ENCODE assay signal across 8 mouse cellular contexts in genomic region chrX:74452773-74453172, GRCm38 (mm10). TPM values are rescaled to one million over a fixed set of nuclear protein-coding genes. Genes with fewer than 3 reads are reported as not detected.
A peak's percentile ranks its signal among the peaks of the same experiment; 100 is the strongest.
DNase-seq lines count a peak whose midpoint lies in the region; ATAC-seq and TF ChIP-seq lines count a peak whose summit lies in the region.

No protein-coding gene starts in this region.

- intact Hi-C loops in heart, postnatal 36 days (cut with DNase I): no loop called here

- peak; percentile 58 for ATAC-seq in CD4-positive, CD25-positive, alpha-beta regulatory T cell, adult 4 months
- peak; percentile 64 for ATAC-seq in megakaryocyte, adult 5-6 weeks (ENCODE audit: poor library complexity, severe bottlenecking)

- 0 out of 2 replicates have a peak, but pooled peaks have one; percentile 4 for TF ChIP-seq CTCF in kidney, adult 2 months (conservative IDR thresholded peaks at IDR 0.05; ENCODE audit: insufficient read depth, insufficient read length, low read depth, low read length)

- no peak overlapping the region for H3K27ac ChIP-seq in kidney, adult 2 months (ENCODE audit: insufficient read depth, low read depth, low read length)

- H3K4me1 ChIP-seq in kidney, adult 2 months (ENCODE audit: control insufficient read depth, insufficient read depth, low read length): no peaks in the 10 kb centered on the region

- H3K27me3 ChIP-seq in kidney, adult 2 months (replicated peaks; ENCODE audit: control insufficient read depth, insufficient read depth, low read length): no peaks in the 10 kb centered on the region

- DNase-seq in kidney, adult 2 months: peak; percentile 29
- DNase-seq in kidney, postnatal 10 days: no peak
- peak; percentile 31 for DNase-seq in c-Kit-positive CD71-positive TER-119-positive erythroid progenitor cells, embryonic 14.5 days (ENCODE audit: low spot score)
- DNase-seq in natural killer cell, adult 2 months (ENCODE audit: low spot score in 2 of 2): no peak
- DNase-seq in spleen, postnatal 10 days (ENCODE audit: low spot score in 2 of 2): no peak
- no peak for DNase-seq in heart, postnatal 36 days

- H3K4me3 ChIP-seq in kidney, adult 2 months (ENCODE audit: insufficient read depth, low read depth, low read length): no peak overlapping the region

- H3K36me3 ChIP-seq in kidney, adult 2 months (ENCODE audit: control insufficient read depth, insufficient read depth, low read length): no peaks in the 10 kb centered on the region

- no peak for TF ChIP-seq POLR2A in kidney, adult 2 months (IDR thresholded peaks at IDR 0.05; ENCODE audit: low read depth, low read length)

- WGBS in kidney, adult 2 months: 4% methylated on average over 4 of the region's 4 CpGs

RNA-seq across cellular contexts. Expression of gene G6pdx, which starts 23.8 kb away (rescaled TPM):
- 34.1 and 34.8 TPM in 2 replicates for polyA plus RNA-seq in kidney, adult 2 months (2012; rRNA removed)
- 10 to 100 TPM; 33.3 to 41.4 TPM for polyA plus RNA-seq in CD4-positive, CD25-positive, alpha-beta regulatory T cell, adult 4 months (2017; shearing (Covaris generic))
- total RNA-seq in megakaryocyte, adult 5-6 weeks (2015): 384 and 417 TPM in 2 replicates
- total RNA-seq in megakaryocyte, adult 5-6 weeks (2017): 261 and 303 TPM in 2 replicates
- 1 to 10 TPM; 6.8 to 7.1 TPM for total RNA-seq in heart, postnatal 36 days (2021)

RNA-seq across cellular contexts. Expression of gene Gm6880, which starts 28.4 kb away (rescaled TPM):
- polyA plus RNA-seq in kidney, adult 2 months (2012; rRNA removed): not detected in 2 replicates
- not detected for polyA plus RNA-seq in CD4-positive, CD25-positive, alpha-beta regulatory T cell, adult 4 months (2017; shearing (Covaris generic))
- not detected in 2 replicates for total RNA-seq in megakaryocyte, adult 5-6 weeks (2015)
- not detected in 2 replicates for total RNA-seq in megakaryocyte, adult 5-6 weeks (2017)
- total RNA-seq in heart, postnatal 36 days (2021): not detected

RNA-seq across cellular contexts. Expression of gene Ikbkg, which starts 59.7 kb away (rescaled TPM):
- polyA plus RNA-seq in kidney, adult 2 months (2012; rRNA removed): 10.7 and 11.2 TPM in 2 replicates
- 10 to 100 TPM; 44.7 to 65.1 TPM for polyA plus RNA-seq in CD4-positive, CD25-positive, alpha-beta regulatory T cell, adult 4 months (2017; shearing (Covaris generic))
- 8.8 and 11.7 TPM in 2 replicates for total RNA-seq in megakaryocyte, adult 5-6 weeks (2015)
- 31.9 and 50.0 TPM in 2 replicates for total RNA-seq in megakaryocyte, adult 5-6 weeks (2017)
- 10 to 100 TPM; 45.8 to 46.1 TPM for total RNA-seq in heart, postnatal 36 days (2021)

RNA-seq across cellular contexts. Expression of gene Fam3a, which starts 59.7 kb away (rescaled TPM):
- 47.1 and 53.5 TPM in 2 replicates for polyA plus RNA-seq in kidney, adult 2 months (2012; rRNA removed)
- polyA plus RNA-seq in CD4-positive, CD25-positive, alpha-beta regulatory T cell, adult 4 months (2017; shearing (Covaris generic)): 10 to 100 TPM; 28.6 to 47.0 TPM
- 13.5 and 14.6 TPM in 2 replicates for total RNA-seq in megakaryocyte, adult 5-6 weeks (2015)
- 15.5 and 15.8 TPM in 2 replicates for total RNA-seq in megakaryocyte, adult 5-6 weeks (2017)
- total RNA-seq in heart, postnatal 36 days (2021): 10 to 100 TPM; 18.6 to 18.8 TPM

Comparison
In these comparisons a context has a peak if more than half of its experiments do, and no peak if none do; other contexts are left out.
1. DNase-seq: peak in kidney, adult 2 months (single experiment) and c-Kit-positive CD71-positive TER-119-positive erythroid progenitor cells, embryonic 14.5 days (single experiment); none in kidney, postnatal 10 days (single experiment), natural killer cell, adult 2 months (0 of 2), spleen, postnatal 10 days (0 of 2) and heart, postnatal 36 days (0 of 2).
2. RNA of gene G6pdx, which starts 23.8 kb away (total RNA-seq): 261 to 417 TPM in megakaryocyte, adult 5-6 weeks; 6.8 to 7.1 TPM in heart, postnatal 36 days; every median in the first group is over 10 times any median in the second.